Mouse (Mus musculus) spleen, postnatal 4 days (tissue): ENCODE data around the gene Olfr995.

Experiments
- DNase-seq, 2 experiments: peaks; one replicate each; pipeline ENCODE4 v3.0.0; 2022; ENCODE audit warnings: low spot score in 2 of 2

Olfr995 gene

DNA sequence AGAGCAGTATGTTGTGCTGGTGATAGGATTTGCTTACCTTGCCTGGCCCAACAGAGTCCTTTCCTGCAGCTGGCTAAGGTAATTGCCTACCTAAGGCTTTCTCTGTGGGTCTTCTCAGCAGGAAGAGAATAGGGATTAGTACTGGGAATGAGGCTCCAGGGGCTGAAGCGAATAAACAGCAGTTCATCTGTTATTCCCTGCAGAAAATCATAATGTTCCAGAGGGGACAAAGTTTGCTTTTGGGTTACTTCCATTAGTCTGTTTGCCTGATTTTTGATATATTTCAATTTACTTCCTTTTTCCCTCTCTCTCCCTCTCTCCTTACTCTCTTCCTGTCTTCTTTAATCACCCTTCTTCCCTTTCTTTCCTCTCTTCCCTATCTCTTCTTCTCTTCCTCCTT, at the start of gene Olfr995:
TSS of gene Olfr995 (minus strand) at position 101 of the 400 bp plus-strand sequence.
- no peak for DNase-seq

DNA sequence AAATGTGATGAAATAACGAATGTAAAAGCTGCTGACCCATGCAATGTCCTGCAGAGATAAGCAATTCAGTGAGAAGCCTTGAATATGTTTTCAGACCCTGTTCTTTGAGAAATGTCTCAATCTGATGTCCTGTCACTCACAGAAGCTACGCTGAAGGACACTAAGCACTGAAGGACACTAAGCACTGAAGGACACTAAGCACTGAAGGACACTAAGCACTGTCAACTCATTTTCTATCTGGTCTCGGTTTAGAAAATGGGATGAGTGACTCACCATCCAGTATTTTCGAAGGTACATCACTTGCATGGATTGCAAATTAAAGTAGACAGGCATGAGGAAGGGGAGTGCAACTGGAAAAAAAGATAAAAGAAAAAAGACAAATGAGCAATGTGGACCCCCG, 47.0 kb upstream of the Olfr995 start:
- no peak for DNase-seq

DNA sequence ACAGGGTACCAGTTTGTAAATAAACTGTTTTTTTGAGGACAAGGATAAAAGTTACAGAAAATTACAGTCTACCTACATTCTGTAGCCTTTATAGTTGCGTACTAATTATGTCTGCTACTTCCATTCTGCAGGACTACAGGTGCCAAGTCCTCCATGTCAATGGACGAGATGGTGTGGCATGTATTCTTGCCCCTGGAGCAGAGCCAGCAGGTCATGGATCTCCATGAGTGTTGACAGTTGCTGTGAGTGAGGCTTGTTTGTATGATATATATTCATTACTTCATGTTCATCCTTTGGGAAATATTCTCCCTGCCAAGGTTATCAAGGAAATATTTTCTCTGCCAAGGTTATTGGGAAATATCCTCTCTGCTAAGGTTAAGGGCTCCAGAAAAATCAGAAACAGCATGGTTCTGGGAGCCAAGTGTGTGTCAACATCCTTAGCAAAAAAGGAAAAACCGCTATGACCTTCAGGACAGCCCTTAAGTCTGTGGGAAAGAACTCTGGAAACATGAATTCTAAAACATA, 23.4 kb upstream of the Olfr995 start:
- no peak for DNase-seq

DNA sequence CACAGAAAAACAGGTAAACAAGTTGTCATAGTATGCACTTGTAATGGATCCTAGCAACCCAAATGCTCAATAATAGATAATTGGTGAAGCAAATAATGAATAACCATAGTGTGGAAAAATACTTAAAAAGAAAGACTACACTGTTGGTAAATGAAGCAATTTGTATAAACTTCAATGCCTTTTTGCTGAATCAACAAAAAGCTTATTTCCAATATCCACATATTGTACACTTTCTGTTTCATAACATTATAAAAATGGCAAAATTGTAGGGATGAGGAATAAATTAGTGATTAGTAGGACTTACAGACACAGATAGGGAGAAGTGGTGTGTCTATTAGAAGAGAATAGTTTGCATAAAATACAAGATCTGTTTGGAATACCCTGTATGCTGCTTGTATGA, 893 bp downstream of the Olfr995 start:
- DNase-seq: no peak

DNA sequence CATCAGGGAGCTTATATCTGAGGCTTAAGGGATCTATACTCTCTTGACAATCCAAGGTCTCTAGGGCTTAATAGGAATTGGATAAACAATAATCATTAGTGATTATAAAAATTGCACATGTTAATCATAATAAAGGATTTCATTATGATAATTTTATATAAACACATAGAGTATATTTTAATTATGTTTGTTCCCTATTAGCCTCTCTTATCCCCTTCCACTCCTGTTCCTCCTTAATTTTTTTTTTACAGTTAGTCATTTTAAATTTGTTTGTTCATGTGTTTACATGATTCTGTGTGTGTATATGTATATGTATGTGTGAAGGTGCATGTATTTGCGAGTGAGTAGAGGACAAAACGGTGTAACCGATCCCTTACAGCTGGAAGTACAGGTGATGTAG, 7.1 kb downstream of the Olfr995 start, which contains the start of gene Olfr994:
TSS of gene Olfr994 (minus strand) at position 101 of the 400 bp plus-strand sequence.
- DNase-seq: no peak

DNA sequence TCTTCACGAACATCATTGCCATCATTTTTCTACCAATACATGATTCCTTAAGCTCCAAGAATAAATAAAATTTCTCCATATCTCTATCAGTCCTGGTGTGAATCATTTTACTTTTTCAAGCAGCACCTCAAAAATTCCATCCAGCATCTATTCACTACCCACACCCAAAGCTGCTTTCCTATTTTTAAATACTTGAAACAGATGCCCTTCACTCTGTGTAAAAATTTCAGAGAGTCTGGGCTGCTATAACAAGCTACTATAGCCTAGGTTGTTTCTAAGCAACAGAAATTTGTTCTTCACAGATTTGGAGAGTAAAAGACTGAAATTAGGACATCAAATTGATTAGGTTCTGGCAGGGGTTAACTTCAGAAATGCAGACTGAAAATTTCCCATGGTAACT, 17.5 kb downstream of the Olfr995 start:
- DNase-seq: no peak

DNA sequence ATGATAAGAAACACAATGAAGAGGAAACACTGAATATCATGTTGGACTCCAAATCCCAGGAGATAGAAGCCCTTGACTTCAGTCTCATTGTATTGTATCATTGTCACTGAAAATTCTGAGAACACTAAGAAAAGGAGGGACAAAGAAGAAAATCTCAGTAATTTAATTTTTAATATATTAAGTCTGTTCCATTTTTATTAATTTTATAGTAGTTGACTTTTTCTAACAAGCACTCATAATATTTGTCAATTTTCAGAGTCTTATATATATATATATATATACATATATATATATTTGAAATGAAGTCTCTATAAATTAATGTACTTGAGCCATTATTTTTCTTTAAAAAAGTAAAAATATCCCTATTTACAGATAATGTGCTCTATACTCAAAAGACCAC, 28.7 kb downstream of the Olfr995 start, which contains the start of gene Olfr993:
TSS of gene Olfr993 (minus strand) at position 101 of the 400 bp plus-strand sequence.
- no peak for DNase-seq

DNA sequence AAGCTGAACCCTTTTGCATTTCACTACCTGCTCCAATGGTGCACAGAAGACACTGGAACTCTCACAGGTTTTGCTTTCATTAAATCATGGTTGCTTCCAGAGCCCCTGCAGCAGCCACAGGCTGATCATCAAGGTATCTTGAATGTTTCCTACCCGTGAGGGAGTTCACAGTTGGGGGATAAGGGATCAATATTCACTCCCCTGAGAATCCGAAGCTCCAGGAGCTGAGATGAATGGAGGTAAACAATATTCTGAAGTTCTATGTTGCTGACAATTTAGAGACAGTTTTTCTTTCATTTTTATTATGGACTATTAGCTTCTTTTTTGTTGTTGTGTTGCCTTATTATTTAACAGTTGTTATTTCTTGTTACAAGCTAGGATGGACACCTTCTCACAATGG, 34.1 kb downstream of the Olfr995 start, which contains the start of gene Olfr992:
TSS of gene Olfr992 (minus strand) at position 101 of the 400 bp plus-strand sequence.
- DNase-seq: no peak
